Mouse (Mus musculus) monocyte, adult 59 days (primary cell): ENCODE data around the gene Actrt3. TPM values are rescaled to one million over a fixed set of nuclear protein-coding genes. Genes with fewer than 3 reads are reported as not detected.

ENCODE experiments used
- total RNA-seq, 2 experiments: library from RNA; stranded (reverse); gene quantifications; one replicate each; pipeline ENCODE4 v1.2.4; 2023

The Actrt3 gene
- not detected for total RNA-seq

DNA sequence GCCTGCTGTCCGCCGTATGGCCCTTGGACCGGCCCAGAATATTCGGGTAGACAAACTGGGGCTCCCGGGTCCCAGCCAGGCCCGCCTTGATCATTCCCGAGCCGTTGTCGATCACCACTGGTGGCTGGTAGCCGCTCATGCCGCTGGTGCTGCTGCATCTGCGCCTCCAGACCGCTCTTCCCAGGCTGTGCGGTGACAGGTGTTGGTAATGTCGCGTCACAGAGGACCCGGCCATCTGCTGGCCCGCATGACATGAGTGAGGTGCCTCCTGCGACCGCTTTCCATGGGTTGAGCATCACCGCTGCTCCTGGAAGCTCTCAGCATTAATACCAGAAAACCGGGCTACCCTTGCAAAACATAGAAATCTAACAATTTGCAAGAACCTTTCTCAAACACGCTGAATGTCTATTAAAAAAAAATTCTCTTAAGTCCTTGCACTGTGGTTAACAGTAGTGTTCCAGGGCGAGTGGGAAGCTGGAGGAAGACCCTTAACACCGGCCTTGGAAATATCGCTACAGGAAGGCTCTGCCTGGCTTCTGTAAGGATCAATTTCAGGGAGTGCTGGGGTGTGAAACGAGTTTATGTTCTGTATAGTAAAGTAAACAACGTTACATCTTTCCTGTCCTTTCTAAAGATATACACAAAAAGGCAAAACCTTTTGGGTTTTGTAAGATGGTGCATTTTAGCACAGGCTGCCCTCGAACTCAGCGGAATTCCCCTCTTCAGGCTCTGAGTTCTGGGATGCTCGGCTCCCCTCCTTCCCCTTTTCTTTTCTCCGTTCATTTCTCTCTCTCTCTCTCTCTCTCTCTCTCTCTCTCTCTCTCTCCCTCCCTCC is at the start of gene Actrt3:
TSS of gene Actrt3 (minus strand) at position 229 of the 835 bp plus-strand sequence.

DNA sequence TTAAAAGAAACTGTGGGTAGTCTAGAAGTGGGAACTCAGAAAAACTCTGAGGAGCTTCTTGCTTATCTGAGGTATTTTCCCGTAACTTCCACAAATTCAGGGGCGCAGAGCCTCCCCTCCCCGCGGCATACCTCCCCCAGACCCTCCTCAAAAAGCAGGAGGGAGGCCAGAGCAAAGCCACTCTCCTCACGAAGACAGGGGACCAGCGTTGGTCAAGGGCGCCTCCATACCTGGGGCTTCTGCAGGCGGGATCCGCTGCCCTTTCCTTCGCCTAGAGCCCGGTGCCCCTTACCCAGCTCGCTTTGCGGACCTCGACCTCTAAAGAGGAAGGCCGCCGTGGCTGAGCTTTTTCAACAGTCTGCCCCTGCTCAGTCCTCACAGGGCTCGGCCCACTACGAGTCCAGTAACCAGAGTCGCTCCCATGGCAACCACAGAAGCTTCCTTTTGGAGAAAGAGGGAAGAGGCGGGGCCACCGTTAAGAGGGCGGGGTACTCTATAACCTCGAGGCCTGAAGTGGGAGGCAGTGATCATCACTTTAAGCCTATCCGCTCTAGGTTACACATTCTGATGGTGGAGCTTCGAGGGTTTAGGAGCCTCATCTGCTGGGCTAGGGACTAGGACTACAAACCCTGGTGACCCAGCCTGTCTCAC is 47.8 kb upstream of the Actrt3 start, which contains the start of gene Lrrc34:
TSS of gene Lrrc34 (minus strand) at position 430 of the 651 bp plus-strand sequence.

DNA sequence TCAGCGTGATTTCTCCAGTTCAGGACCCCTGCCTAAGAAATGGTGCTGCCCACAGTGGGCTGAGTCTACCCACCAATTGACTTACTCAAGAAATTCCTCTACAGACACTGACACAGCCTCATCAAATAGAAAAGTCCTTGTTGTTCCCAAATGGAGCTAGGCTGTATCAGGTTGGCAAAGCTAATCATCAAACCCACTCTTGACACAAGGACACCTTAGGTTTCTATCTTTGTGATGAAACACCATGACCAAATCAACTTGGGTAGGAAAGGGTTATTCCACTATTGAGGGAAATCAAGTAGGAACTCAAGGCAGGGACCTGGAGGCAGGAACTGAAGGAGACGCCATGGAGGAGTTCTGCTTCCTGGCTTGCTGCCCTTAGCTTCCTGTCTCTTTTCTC is 44.5 kb upstream of the Actrt3 start, which contains the start of gene Lrriq4:
TSS of gene Lrriq4 (plus strand) at position 301 of the 400 bp plus-strand sequence.

DNA sequence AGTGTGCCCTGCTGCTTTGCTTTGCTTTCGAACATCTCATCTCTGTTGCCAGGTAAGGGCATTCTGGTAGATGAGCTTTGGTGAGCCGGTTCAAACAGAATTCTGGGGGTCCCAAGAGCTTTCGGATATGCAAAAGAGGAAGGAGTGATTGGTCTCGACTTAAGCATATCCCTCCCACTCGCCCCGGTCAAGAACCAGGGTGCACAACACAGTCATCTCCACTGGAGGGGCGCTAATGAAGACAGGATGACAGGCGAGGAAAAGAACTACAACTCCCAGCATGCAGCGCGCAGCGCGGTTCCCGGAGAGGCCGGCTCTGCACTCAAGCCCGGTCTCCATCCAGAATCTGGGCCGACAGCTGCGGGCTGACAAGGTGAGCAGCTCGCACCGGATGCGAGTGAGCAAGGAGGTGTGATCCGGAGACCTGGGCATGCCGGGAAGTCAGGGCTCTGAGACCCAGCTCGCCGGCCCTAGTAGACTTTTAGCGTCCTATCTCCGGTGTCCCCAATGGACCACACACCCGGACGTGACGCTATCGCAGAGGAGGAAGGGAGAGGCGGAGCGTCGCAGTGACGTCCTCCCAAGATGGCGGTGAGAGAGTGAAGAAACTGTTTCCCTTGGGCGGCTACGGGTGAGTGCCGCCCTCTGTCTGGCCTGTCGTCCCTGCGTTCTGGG is 2.5 kb upstream of the Actrt3 start, which contains the start of gene Mynn:
TSS of gene Mynn (plus strand) at position 1 of the 675 bp plus-strand sequence.

DNA sequence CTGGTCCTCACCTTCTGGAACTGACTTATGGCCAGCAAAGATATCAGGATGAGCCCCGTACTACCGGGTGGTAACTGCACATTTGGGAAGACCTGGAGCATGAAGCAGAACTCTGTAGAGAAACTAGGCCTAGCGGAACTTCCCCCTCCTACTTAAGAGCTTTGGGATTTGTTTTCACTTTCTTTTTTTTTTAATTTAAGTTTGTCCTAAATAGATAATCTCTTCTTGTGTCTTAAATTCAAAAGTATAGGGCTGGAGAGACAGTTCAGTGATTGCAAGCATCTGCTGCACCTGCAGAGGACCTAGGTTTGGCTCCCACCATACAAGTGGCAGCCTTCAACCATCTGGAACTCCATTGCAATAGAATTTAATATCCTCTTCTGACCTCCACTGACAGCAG is 51.8 kb downstream of the Actrt3 start, which contains the start of gene Mecom:
TSS of gene Mecom (minus strand) at position 101 of the 400 bp plus-strand sequence.

Other genes starting within 250 kb of the Actrt3 start
- not detected for gene Mecom, start 51.9 kb downstream of the Actrt3 start, total RNA-seq
- gene Mynn, start 2.1 kb upstream of the Actrt3 start, total RNA-seq: 10 to 100 TPM; 30.1 to 43.8 TPM
- gene Lrriq4, start 44.6 kb upstream of the Actrt3 start, total RNA-seq: not detected
- not detected for gene Lrrc34, start 47.9 kb upstream of the Actrt3 start, total RNA-seq
- gene Lrrc31, start 99.9 kb upstream of the Actrt3 start, total RNA-seq: not detected
- not detected for gene Samd7, start 146.4 kb upstream of the Actrt3 start, total RNA-seq
- 10 to 100 TPM; 47.1 to 54.4 TPM for gene Sec62, start 192.9 kb upstream of the Actrt3 start, total RNA-seq